Mouse (Mus musculus) left cerebral cortex, postnatal 10 days (tissue): ENCODE results near the gene Mical1. TPM values are rescaled to one million over a fixed set of nuclear protein-coding genes. Genes with fewer than 3 reads are reported as not detected.

Experiments used
- DNase-seq, 2 experiments: peaks; one replicate each; pipeline ENCODE4 v3.0.0; 2021 to 2022; ENCODE audit warnings: low spot score in 2 of 2, mixed read lengths in 1 of 2; ENCODE audit errors: extremely low spot score in 1 of 2
- intact Hi-C: fragments of 180-260 bp; cut with DNase I; formaldehyde crosslinking; loops from one replicate; pipeline ENCODE4 v1.15.1; 2025
- total RNA-seq, 2 experiments: library from RNA; stranded (reverse); gene quantifications; 2 replicates each; pipeline ENCODE4 v1.2.3; 2021

Gene Mical1
- 10 to 100 TPM; 32.7 to 36.5 TPM for total RNA-seq

- peak in 1 of 2 experiments; percentile 85 for DNase-seq
- intact Hi-C loops, result no loop called here
Measured at GRCm38 (mm10) chr10:41476171-41477017, at the start of gene Mical1. Gene Mical1, plus strand, starts transcription at chr10:41476314.

- intact Hi-C loops, result no loop called here
Measured at GRCm38 (mm10) chr10:41426368-41426767, 49.7 kb upstream of the Mical1 start.

GRCm38 (mm10) chr10:41434624-41435023 lies 41.5 kb upstream of the Mical1 start:
- peak in 1 of 2 experiments; percentile 57 for DNase-seq
- intact Hi-C loops, result loop anchor here (10.0 kb wide), 1 partner anchor 250 kb away; no protein-coding TSS in a partner anchor

More at GRCm38 (mm10) chr10:41426368-41426767, 49.7 kb upstream of the Mical1 start:
- no peak for DNase-seq

GRCm38 (mm10) chr10:41435141-41435540 lies 41.0 kb upstream of the Mical1 start:
- intact Hi-C loops, result loop anchor here (10.0 kb wide), 1 partner anchor 250 kb away; no protein-coding TSS in a partner anchor
- DNase-seq, result no peak

GRCm38 (mm10) chr10:41448216-41448615 lies 27.9 kb upstream of the Mical1 start:
- intact Hi-C loops, result no loop called here

GRCm38 (mm10) chr10:41449684-41450083 lies 26.4 kb upstream of the Mical1 start:
- DNase-seq, result no peak
- intact Hi-C loops, result loop anchor here (10.0 kb wide), 1 partner anchor 55 kb away; no protein-coding TSS in a partner anchor

More at GRCm38 (mm10) chr10:41448216-41448615, 27.9 kb upstream of the Mical1 start:
- no peak for DNase-seq

- intact Hi-C loops, result loop anchor here (10.0 kb wide), 1 partner anchor 55 kb away; no protein-coding TSS in a partner anchor
- DNase-seq, result peak; percentile 91 to 96
Measured at GRCm38 (mm10) chr10:41450137-41450670, 25.9 kb upstream of the Mical1 start, which contains the start of gene Zbtb24. Gene Zbtb24, plus strand, starts transcription at chr10:41450383.

- intact Hi-C loops, result loop anchor here (10.0 kb wide), 1 partner anchor 54 kb away; no protein-coding TSS in a partner anchor
- no peak for DNase-seq
Measured at GRCm38 (mm10) chr10:41450780-41451522, 25.2 kb upstream of the Mical1 start.

- intact Hi-C loops, result loop anchor here (10.0 kb wide), 1 partner anchor 53 kb away; no protein-coding TSS in a partner anchor
Measured at GRCm38 (mm10) chr10:41451656-41452055, 24.5 kb upstream of the Mical1 start.

GRCm38 (mm10) chr10:41452791-41453190 lies 23.3 kb upstream of the Mical1 start:
- intact Hi-C loops, result loop anchor here (10.0 kb wide), 1 partner anchor 52 kb away; no protein-coding TSS in a partner anchor
- DNase-seq, result no peak

More at GRCm38 (mm10) chr10:41451656-41452055, 24.5 kb upstream of the Mical1 start:
- DNase-seq, result no peak

GRCm38 (mm10) chr10:41459990-41460389 lies 16.1 kb upstream of the Mical1 start:
- intact Hi-C loops, result loop anchor here (10.0 kb wide), 1 partner anchor 45 kb away; no protein-coding TSS in a partner anchor
- DNase-seq, result no peak

GRCm38 (mm10) chr10:41460501-41460900 lies 15.6 kb upstream of the Mical1 start:
- intact Hi-C loops, result no loop called here

GRCm38 (mm10) chr10:41461057-41461722 lies 14.9 kb upstream of the Mical1 start:
- intact Hi-C loops, result no loop called here
- no peak for DNase-seq

More at GRCm38 (mm10) chr10:41460501-41460900, 15.6 kb upstream of the Mical1 start:
- no peak for DNase-seq

GRCm38 (mm10) chr10:41464401-41464955 lies 11.6 kb upstream of the Mical1 start:
- intact Hi-C loops, result no loop called here
- no peak for DNase-seq

- DNase-seq, result no peak
- intact Hi-C loops, result no loop called here
Measured at GRCm38 (mm10) chr10:41467325-41467724, 8.8 kb upstream of the Mical1 start.

GRCm38 (mm10) chr10:41470693-41471092 lies 5.4 kb upstream of the Mical1 start:
- DNase-seq, result no peak
- intact Hi-C loops, result no loop called here

GRCm38 (mm10) chr10:41472534-41472933 lies 3.6 kb upstream of the Mical1 start:
- intact Hi-C loops, result no loop called here
- no peak for DNase-seq

GRCm38 (mm10) chr10:41472962-41473481 lies 3.1 kb upstream of the Mical1 start:
- no peak for DNase-seq
- intact Hi-C loops, result no loop called here
